Mouse (Mus musculus) olfactory bulb, adult 2 months (tissue): ENCODE data around the gene Sh3pxd2a. TPM values are rescaled to one million over a fixed set of nuclear protein-coding genes. Genes with fewer than 3 reads are reported as not detected.

ENCODE experiments used
- H3K27ac ChIP-seq: fragments of 200-500 bp; 2 replicates; pipeline ENCODE4 v1.5.1; 2012; ENCODE audit warnings: low read depth, low read length; ENCODE audit not compliant: insufficient read depth
- H3K4me1 ChIP-seq: fragments of 200-500 bp; 2 replicates; pipeline ENCODE4 v1.6.1; 2012; ENCODE audit warnings: low read length; ENCODE audit not compliant: control insufficient read depth, insufficient read depth
- H3K4me3 ChIP-seq: fragments of 200-500 bp; 2 replicates; pipeline ENCODE4 v1.5.1; 2012; ENCODE audit warnings: mild to moderate bottlenecking, low read depth, low read length, moderate library complexity; ENCODE audit not compliant: insufficient read depth
- CTCF ChIP-seq: fragments of 200-500 bp; IDR thresholded peaks from 2 replicates; pipeline ENCODE4 v1.5.1; 2012; ENCODE audit warnings: low read depth, mild to moderate bottlenecking, low read length, moderate library complexity; ENCODE audit not compliant: insufficient read depth
- POLR2A ChIP-seq: fragments of 200-500 bp; IDR thresholded peaks from 2 replicates; pipeline ENCODE4 v1.6.1; 2012; ENCODE audit warnings: mild to moderate bottlenecking, low read depth, low read length, moderate library complexity; ENCODE audit not compliant: insufficient read depth
- WGBS: fragments of 180-500 bp; shearing (Covaris S2); methylation state at CpG from one replicate; pipeline ENCODE4 v1.1.7; 2018; 5-methylcytosine and 5-hydroxymethylcytosine counted together
- polyA plus RNA-seq: library from polyadenylated mRNA; stranded (reverse); fragments of >200 nt; gene quantifications from 2 replicates; pipeline ENCODE4 v1.2.4, GENCODE M21; 2012; ENCODE audit warnings: low replicate concordance; ENCODE audit not compliant: missing spikeins, insufficient read depth, insufficient read length

Sh3pxd2a gene
- polyA plus RNA-seq, 1 experiment, result not detected

- Histone ChIP-seq H3K4me1 (peaks cover 7% of the 10 kb centered on the region; the same call in 1 of the 2 replicates), H3K4me3 (no peak overlapping the region), H3K27ac (no peak overlapping the region)
- TF ChIP-seq POLR2A (no peak), CTCF (no peak)
- WGBS, result 30% methylated on average over 23 of the region's 23 CpGs
These were observed 29.1 kb upstream of the Sh3pxd2a start for GRCm38 (mm10) chr19:47493017-47493997.

GRCm38 (mm10) chr19:47492422-47492821 is 28.2 kb upstream of the Sh3pxd2a start:
- no peak overlapping the region for H3K27ac ChIP-seq
- WGBS, result 71% methylated on average over 6 of the region's 6 CpGs
- H3K4me3 ChIP-seq, result no peak overlapping the region
- H3K4me1 ChIP-seq, result 0 out of 2 replicates have a peak, but pooled peaks cover 2% of the 10 kb centered on the region
- TF ChIP-seq CTCF (no peak), POLR2A (no peak)

- WGBS, result 98% methylated on average over 2 of the region's 2 CpGs
- no peak for TF ChIP-seq POLR2A
- no peak for TF ChIP-seq CTCF
- Histone ChIP-seq H3K27ac (no peak overlapping the region), H3K4me3 (no peak overlapping the region), H3K4me1 (0 out of 2 replicates have a peak, but pooled peaks cover 2% of the 10 kb centered on the region)
These were observed 27.7 kb upstream of the Sh3pxd2a start for GRCm38 (mm10) chr19:47491853-47492252.

- 90% methylated on average over 3 of the region's 3 CpGs for WGBS
- no peak for TF ChIP-seq CTCF
- H3K4me1 ChIP-seq, result peaks cover 7% of the 10 kb centered on the region
- H3K4me3 ChIP-seq, result no peak overlapping the region
- H3K27ac ChIP-seq, result no peak overlapping the region
These were observed 25.0 kb upstream of the Sh3pxd2a start for GRCm38 (mm10) chr19:47489233-47489632.

GRCm38 (mm10) chr19:47488250-47488649 is 24.0 kb upstream of the Sh3pxd2a start:
- 55% methylated on average over 4 of the region's 4 CpGs for WGBS
- Histone ChIP-seq H3K4me3 (no peak overlapping the region), H3K27ac (no peak overlapping the region), H3K4me1 (peaks cover 7% of the 10 kb centered on the region)
- TF ChIP-seq CTCF (no peak), POLR2A (no peak)

GRCm38 (mm10) chr19:47487572-47487971 is 23.4 kb upstream of the Sh3pxd2a start:
- Histone ChIP-seq H3K27ac (no peak overlapping the region), H3K4me3 (no peak overlapping the region), H3K4me1 (peaks cover 7% of the 10 kb centered on the region)
- TF ChIP-seq POLR2A, result no peak
- TF ChIP-seq CTCF, result no peak
- 91% methylated on average over 9 of the region's 9 CpGs for WGBS

- TF ChIP-seq CTCF (no peak), POLR2A (no peak)
- peaks cover 4% of the 10 kb centered on the region for H3K4me1 ChIP-seq
- no peak overlapping the region for H3K4me3 ChIP-seq
- no peak overlapping the region for H3K27ac ChIP-seq
- WGBS, result 27% methylated on average over 9 of the region's 9 CpGs
These were observed 21.9 kb upstream of the Sh3pxd2a start for GRCm38 (mm10) chr19:47485997-47486566.

GRCm38 (mm10) chr19:47484110-47484509 is 19.9 kb upstream of the Sh3pxd2a start:
- TF ChIP-seq POLR2A (no peak), CTCF (no peak)
- WGBS, result 96% methylated on average over 3 of the region's 3 CpGs
- no peak overlapping the region for H3K27ac ChIP-seq

GRCm38 (mm10) chr19:47483346-47483745 is 19.1 kb upstream of the Sh3pxd2a start:
- peaks cover 4% of the 10 kb centered on the region for H3K4me1 ChIP-seq
- WGBS, result 79% methylated on average over 3 of the region's 3 CpGs
- H3K27ac ChIP-seq, result no peak overlapping the region
- TF ChIP-seq CTCF (no peak), POLR2A (no peak)
- no peak overlapping the region for H3K4me3 ChIP-seq

More at GRCm38 (mm10) chr19:47484110-47484509, 19.9 kb upstream of the Sh3pxd2a start:
- Histone ChIP-seq H3K4me1 (peaks cover 4% of the 10 kb centered on the region), H3K4me3 (no peak overlapping the region)
